Mouse (Mus musculus): ENCODE measurements around the gene Nt5c2. TPM values are rescaled to one million over a fixed set of nuclear protein-coding genes. Genes with fewer than 3 reads are reported as not detected.
"Not testable (repeated sequence)": the region's sequence is repeated elsewhere in the genome, so short reads cannot be mapped to it uniquely, and the experiment has no call there.

Nt5c2 gene
- polyA plus RNA-seq, 1 experiment from 2014 or later, result 142 TPM

- Histone ChIP-seq H3K9me3 (replicated peaks; ENCODE audit: control insufficient read depth, low read length) (no peaks in the 10 kb centered on the region), H3K27me3 (ENCODE audit: control insufficient read depth, insufficient read depth, low read length) (no peaks in the 10 kb centered on the region), H3K27ac (ENCODE audit: low read length) (no peak overlapping the region), H3K36me3 (ENCODE audit: control insufficient read depth, insufficient read depth) (no peaks in the 10 kb centered on the region), H3K9ac (ENCODE audit: low read length) (no peak overlapping the region), H3K4me2 (ENCODE audit: low read depth, low read length) (no peak overlapping the region), H3K4me1 (ENCODE audit: control insufficient read depth, insufficient read depth, low read length) (no peaks in the 10 kb centered on the region), H3K4me3 (ENCODE audit: low read length) (no peak overlapping the region)
- WGBS, result 70% methylated on average over 4 of the region's 4 CpGs
- ATAC-seq (replicated peaks; ENCODE audit: extremely low read depth, insufficient read depth, low FRiP score), result no peak
Observed at GRCm38 (mm10) chr19:46998953-46999352, 16.0 kb downstream of the Nt5c2 start.

DNA sequence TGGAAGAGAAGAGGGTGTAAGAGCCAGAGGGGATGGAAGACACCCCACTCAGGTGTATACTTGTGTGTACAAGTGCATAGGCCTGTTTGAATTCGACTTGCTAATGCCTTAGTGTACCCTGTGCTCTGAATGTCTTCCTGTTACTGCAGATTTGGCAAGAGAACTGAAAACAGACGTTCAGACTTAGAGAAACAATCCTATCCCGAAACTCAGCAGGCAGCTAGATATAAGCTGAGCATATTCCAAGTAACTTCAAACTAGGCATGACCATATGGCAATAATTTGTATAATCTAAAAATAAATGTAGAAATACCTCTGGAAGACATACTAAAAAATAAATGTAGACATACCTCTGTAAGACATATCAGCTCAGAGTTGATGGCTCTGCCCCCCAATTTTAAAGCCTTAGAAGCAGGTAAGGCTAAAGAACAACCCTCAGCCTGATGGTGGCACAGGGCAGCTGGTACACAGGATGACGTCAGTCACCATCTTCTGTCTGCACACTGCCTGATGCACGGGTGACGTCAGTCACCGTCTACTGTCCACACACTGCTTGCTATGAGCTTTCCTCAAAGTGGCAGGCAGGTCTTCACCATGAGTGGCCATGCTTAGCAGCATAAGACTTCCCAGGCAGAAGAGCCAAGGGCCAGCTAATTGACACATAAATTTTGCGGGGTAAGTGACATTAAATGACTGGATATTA, 16.6 kb downstream of the Nt5c2 start:
- H3K4me2 ChIP-seq (ENCODE audit: low read depth, low read length), result no peak overlapping the region
- no peaks in the 10 kb centered on the region for H3K9me3 ChIP-seq (replicated peaks; ENCODE audit: control insufficient read depth, low read length)
- no peaks in the 10 kb centered on the region for H3K36me3 ChIP-seq (ENCODE audit: control insufficient read depth, insufficient read depth)
- no peaks in the 10 kb centered on the region for H3K4me1 ChIP-seq (ENCODE audit: control insufficient read depth, insufficient read depth, low read length)
- ATAC-seq (replicated peaks; ENCODE audit: extremely low read depth, insufficient read depth, low FRiP score), result no peak
- no peak overlapping the region for H3K9ac ChIP-seq (ENCODE audit: low read length)
- H3K27me3 ChIP-seq (ENCODE audit: control insufficient read depth, insufficient read depth, low read length), result no peaks in the 10 kb centered on the region
- no peak overlapping the region for H3K4me3 ChIP-seq (ENCODE audit: low read length)
- WGBS, result 69% methylated on average over 8 of the region's 8 CpGs
- no peak overlapping the region for H3K27ac ChIP-seq (ENCODE audit: low read length)

- H3K9me3 ChIP-seq (replicated peaks; ENCODE audit: control insufficient read depth, low read length), result no peaks in the 10 kb centered on the region
- 65% methylated on average over 9 of the region's 9 CpGs for WGBS
- H3K4me2 ChIP-seq (ENCODE audit: low read depth, low read length), result no peak overlapping the region
- no peak overlapping the region for H3K9ac ChIP-seq (ENCODE audit: low read length)
- ATAC-seq (replicated peaks; ENCODE audit: extremely low read depth, insufficient read depth, low FRiP score), result no peak
- no peaks in the 10 kb centered on the region for H3K27me3 ChIP-seq (ENCODE audit: control insufficient read depth, insufficient read depth, low read length)
- H3K27ac ChIP-seq (ENCODE audit: low read length), result no peak overlapping the region
- no peaks in the 10 kb centered on the region for H3K36me3 ChIP-seq (ENCODE audit: control insufficient read depth, insufficient read depth)
- no peak overlapping the region for H3K4me3 ChIP-seq (ENCODE audit: low read length)
- H3K4me1 ChIP-seq (ENCODE audit: control insufficient read depth, insufficient read depth, low read length), result no peaks in the 10 kb centered on the region
Observed at GRCm38 (mm10) chr19:46996095-46996494, 18.9 kb downstream of the Nt5c2 start.

GRCm38 (mm10) chr19:46992329-46992728, 22.6 kb downstream of the Nt5c2 start:
- not testable (repeated sequence) for H3K4me3 ChIP-seq (ENCODE audit: low read length); H3K9ac ChIP-seq (ENCODE audit: low read length)
- WGBS, result 75% methylated on average over 4 of the region's 4 CpGs

GRCm38 (mm10) chr19:46991145-46991544, 23.8 kb downstream of the Nt5c2 start:
- ATAC-seq (replicated peaks; ENCODE audit: extremely low read depth, insufficient read depth, low FRiP score), result no peak; the same call in 1 of the 2 replicates
- Histone ChIP-seq H3K4me3 (ENCODE audit: low read length) (no peak overlapping the region), H3K4me1 (ENCODE audit: control insufficient read depth, insufficient read depth, low read length) (0 out of 2 replicates have a peak, but pooled peaks cover 3% of the 10 kb centered on the region), H3K36me3 (ENCODE audit: control insufficient read depth, insufficient read depth) (no peaks in the 10 kb centered on the region), H3K9ac (ENCODE audit: low read length) (no peak overlapping the region), H3K9me3 (replicated peaks; ENCODE audit: control insufficient read depth, low read length) (no peaks in the 10 kb centered on the region), H3K27ac (ENCODE audit: low read length) (no peak overlapping the region), H3K4me2 (ENCODE audit: low read depth, low read length) (no peak overlapping the region), H3K27me3 (ENCODE audit: control insufficient read depth, insufficient read depth, low read length) (no peaks in the 10 kb centered on the region)
- 7% methylated on average over 5 of the region's 5 CpGs for WGBS

More at GRCm38 (mm10) chr19:46992329-46992728, 22.6 kb downstream of the Nt5c2 start:
- not testable (repeated sequence) for H3K4me2 ChIP-seq (ENCODE audit: low read depth, low read length); H3K36me3 ChIP-seq (ENCODE audit: control insufficient read depth, insufficient read depth); H3K4me1 ChIP-seq (ENCODE audit: control insufficient read depth, insufficient read depth, low read length); H3K27me3 ChIP-seq (ENCODE audit: control insufficient read depth, insufficient read depth, low read length); ATAC-seq (replicated peaks; ENCODE audit: extremely low read depth, insufficient read depth, low FRiP score); H3K9me3 ChIP-seq (replicated peaks; ENCODE audit: control insufficient read depth, low read length); H3K27ac ChIP-seq (ENCODE audit: low read length)

DNA sequence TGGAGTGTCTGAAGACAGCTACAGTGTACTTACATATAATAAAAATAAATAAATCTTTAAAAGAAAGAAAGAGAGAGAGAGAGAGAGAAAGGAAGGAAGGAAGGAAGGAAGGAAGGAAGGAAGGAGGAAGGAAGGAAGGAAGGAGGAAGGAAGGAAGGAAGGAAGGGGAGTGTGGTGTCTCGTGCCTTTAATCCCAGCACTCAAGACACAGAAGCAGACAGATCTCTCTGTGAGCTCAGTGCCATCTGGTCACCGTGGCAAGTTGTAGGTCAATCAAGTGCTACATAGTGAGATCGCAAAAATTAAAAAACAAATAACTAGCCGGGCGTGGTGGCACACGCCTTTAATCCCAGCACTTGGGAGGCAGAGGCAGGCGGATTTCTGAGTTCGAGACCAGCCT, 24.3 kb downstream of the Nt5c2 start:
- not testable (repeated sequence) for H3K9ac ChIP-seq (ENCODE audit: low read length); H3K4me3 ChIP-seq (ENCODE audit: low read length); H3K27ac ChIP-seq (ENCODE audit: low read length); H3K27me3 ChIP-seq (ENCODE audit: control insufficient read depth, insufficient read depth, low read length); ATAC-seq (replicated peaks; ENCODE audit: extremely low read depth, insufficient read depth, low FRiP score); H3K36me3 ChIP-seq (ENCODE audit: control insufficient read depth, insufficient read depth); H3K9me3 ChIP-seq (replicated peaks; ENCODE audit: control insufficient read depth, low read length); H3K4me1 ChIP-seq (ENCODE audit: control insufficient read depth, insufficient read depth, low read length); H3K4me2 ChIP-seq (ENCODE audit: low read depth, low read length)
- 67% methylated on average over 8 of the region's 8 CpGs for WGBS

DNA sequence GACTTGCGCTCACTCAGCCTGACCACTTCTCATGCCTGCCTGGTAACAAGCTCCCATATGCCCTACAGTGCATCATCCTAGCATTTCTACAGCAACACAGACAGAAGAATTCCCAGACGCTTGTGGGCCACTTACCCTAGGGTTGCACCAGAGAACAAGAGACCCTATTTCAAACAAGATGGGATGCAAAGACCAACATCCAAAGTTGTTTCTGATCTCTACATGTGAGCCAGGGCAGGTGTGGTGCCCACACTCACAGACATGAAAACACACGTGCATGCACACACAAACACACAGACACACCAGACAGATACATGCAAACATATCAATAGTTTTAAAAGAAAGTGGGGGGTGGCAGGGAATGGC, 24.8 kb downstream of the Nt5c2 start:
- no peak overlapping the region for H3K4me2 ChIP-seq (ENCODE audit: low read depth, low read length)
- ATAC-seq (replicated peaks; ENCODE audit: extremely low read depth, insufficient read depth, low FRiP score), result no peak
- WGBS, result 80% methylated on average over 3 of the region's 3 CpGs
- H3K9ac ChIP-seq (ENCODE audit: low read length), result no peak overlapping the region
- H3K4me1 ChIP-seq (ENCODE audit: control insufficient read depth, insufficient read depth, low read length), result 0 out of 2 replicates have a peak, but pooled peaks cover 3% of the 10 kb centered on the region
- no peaks in the 10 kb centered on the region for H3K9me3 ChIP-seq (replicated peaks; ENCODE audit: control insufficient read depth, low read length)
- H3K36me3 ChIP-seq (ENCODE audit: control insufficient read depth, insufficient read depth), result no peaks in the 10 kb centered on the region
- H3K27me3 ChIP-seq (ENCODE audit: control insufficient read depth, insufficient read depth, low read length), result no peaks in the 10 kb centered on the region
- no peak overlapping the region for H3K4me3 ChIP-seq (ENCODE audit: low read length)
- H3K27ac ChIP-seq (ENCODE audit: low read length), result no peak overlapping the region

- Histone ChIP-seq H3K9ac (ENCODE audit: low read length) (no peak overlapping the region), H3K36me3 (ENCODE audit: control insufficient read depth, insufficient read depth) (no peaks in the 10 kb centered on the region), H3K9me3 (replicated peaks; ENCODE audit: control insufficient read depth, low read length) (no peaks in the 10 kb centered on the region), H3K4me3 (ENCODE audit: low read length) (no peak overlapping the region), H3K4me1 (ENCODE audit: control insufficient read depth, insufficient read depth, low read length) (0 out of 2 replicates have a peak, but pooled peaks cover 3% of the 10 kb centered on the region), H3K4me2 (ENCODE audit: low read depth, low read length) (no peak overlapping the region), H3K27me3 (ENCODE audit: control insufficient read depth, insufficient read depth, low read length) (no peaks in the 10 kb centered on the region), H3K27ac (ENCODE audit: low read length) (no peak overlapping the region)
- 69% methylated on average over 20 of the region's 20 CpGs for WGBS
- no peak for ATAC-seq (replicated peaks; ENCODE audit: extremely low read depth, insufficient read depth, low FRiP score)
Observed at GRCm38 (mm10) chr19:46989479-46990152, 25.3 kb downstream of the Nt5c2 start.
